Comparison of ENCODE assay signal across 19 mouse cellular contexts in the genomic region with DNA sequence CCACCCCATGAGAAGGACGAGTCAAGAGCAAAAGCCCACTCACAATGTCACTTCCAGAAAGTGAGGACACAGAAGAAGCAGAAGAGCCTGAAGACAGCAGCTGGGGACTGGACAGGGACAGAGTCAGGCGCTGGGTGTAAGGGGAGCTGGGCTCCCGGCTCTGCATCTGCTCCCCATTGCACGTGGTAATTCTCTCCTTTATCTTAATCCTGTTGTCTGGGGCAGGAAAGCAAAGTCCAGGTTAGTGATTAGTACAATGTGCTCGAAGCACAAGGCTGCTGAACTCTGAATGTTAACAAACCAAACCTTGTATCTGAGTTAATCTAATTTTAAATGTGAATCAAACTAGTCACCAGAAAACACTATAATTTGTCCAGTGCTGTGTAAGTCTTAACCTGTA. TPM values are rescaled to one million over a fixed set of nuclear protein-coding genes. Genes with fewer than 3 reads are reported as not detected.
A peak's percentile ranks its signal among the peaks of the same experiment; 100 is the strongest.
DNase-seq lines count a peak whose midpoint lies in the region; ATAC-seq and TF ChIP-seq lines count a peak whose summit lies in the region.
"Had no signal": no experiment of that assay in that cellular context is flagged by ENCODE, and none has a peak within 500 bp of the region (broad histone marks: within the 10 kb centered on the region; RNA-seq: fewer than 3 reads in every experiment).

No protein-coding gene starts in this region.

- no peaks in the 10 kb centered on the region for H3K9me3 ChIP-seq in liver, embryonic 13.5 days (replicated peaks)
- no peaks in the 10 kb centered on the region for H3K9me3 ChIP-seq in liver, embryonic 12.5 days (replicated peaks)
- no peaks in the 10 kb centered on the region for H3K9me3 ChIP-seq in intestine, postnatal 0 days (ENCODE audit: control insufficient read depth)
- H3K9me3 ChIP-seq: embryonic facial prominence, embryonic 10.5 days; forebrain, embryonic 13.5 days; heart, embryonic 15.5 days had no signal

- TF ChIP-seq CTCF in intestine, postnatal 0 days (IDR thresholded peaks at IDR 0.05; ENCODE audit: low read depth), result no peak

- no peaks in the 10 kb centered on the region for H3K27me3 ChIP-seq in liver, embryonic 13.5 days
- no peaks in the 10 kb centered on the region for H3K27me3 ChIP-seq in liver, embryonic 12.5 days (replicated peaks)
- no peaks in the 10 kb centered on the region for H3K27me3 ChIP-seq in intestine, postnatal 0 days (replicated peaks; ENCODE audit: control insufficient read depth, insufficient read depth, low read length)
- H3K27me3 ChIP-seq: forebrain, embryonic 13.5 days; heart, embryonic 15.5 days had no signal

- H3K36me3 ChIP-seq in liver, embryonic 13.5 days, result peaks cover 96% of the 10 kb centered on the region
- H3K36me3 ChIP-seq in liver, embryonic 12.5 days, result peaks cover 100% of the 10 kb centered on the region
- H3K36me3 ChIP-seq in intestine, postnatal 0 days (ENCODE audit: control insufficient read depth, insufficient read depth), result peaks cover 82% of the 10 kb centered on the region

- DNase-seq in kidney, adult 18-20 months, result peak; percentile 16
- DNase-seq in kidney, postnatal 4 days, result no peak
- DNase-seq in liver, embryonic 13.5 days, result no peak
- no peak for DNase-seq in cerebellum, postnatal 4 days (ENCODE audit: low spot score in 2 of 2)
- no peak for DNase-seq in left cerebral cortex, adult 8-10 months (ENCODE audit: low spot score in 2 of 2)
- DNase-seq: adrenal gland, postnatal 10 days; cerebellum, adult 11-12 months; cerebellum, adult 9-11 months; cerebellum, postnatal 36 days; forebrain, postnatal 0 days; gastrocnemius, postnatal 14 days; heart, adult 2 months; heart, postnatal 14 days had no signal

- peak overlapping the region; percentile 12; the same call in 1 of the 2 replicates for H3K4me2 ChIP-seq in liver, embryonic 13.5 days
- no peak overlapping the region for H3K4me2 ChIP-seq in liver, embryonic 12.5 days
- peak overlapping the region; percentile 25 for H3K4me2 ChIP-seq in intestine, postnatal 0 days (replicated peaks; ENCODE audit: low read depth)
- H3K4me2 ChIP-seq: forebrain, embryonic 13.5 days; heart, embryonic 11.5 days; heart, embryonic 15.5 days had no signal

- no peak overlapping the region; the same call in 1 of the 2 replicates for H3K27ac ChIP-seq in liver, embryonic 13.5 days
- H3K27ac ChIP-seq in liver, embryonic 12.5 days, result no peak overlapping the region
- no peak overlapping the region; the same call in 1 of the 2 replicates for H3K27ac ChIP-seq in intestine, postnatal 0 days (ENCODE audit: low read depth, low read length)
- H3K27ac ChIP-seq: embryonic facial prominence, embryonic 10.5 days; forebrain, embryonic 13.5 days; heart, adult 2 months; heart, embryonic 15.5 days had no signal

- no peak overlapping the region for H3K4me3 ChIP-seq in liver, embryonic 13.5 days (replicated peaks)
- H3K4me3 ChIP-seq in liver, embryonic 12.5 days, result no peak overlapping the region
- H3K4me3 ChIP-seq in intestine, postnatal 0 days (ENCODE audit: low read depth, low read length), result no peak overlapping the region
- H3K4me3 ChIP-seq: embryonic facial prominence, embryonic 10.5 days; forebrain, embryonic 13.5 days; heart, adult 2 months; heart, embryonic 15.5 days had no signal

- WGBS in liver, embryonic 13.5 days (ENCODE audit: insufficient replicate concordance), result 53% methylated on average over 5 of the region's 5 CpGs
- WGBS in liver, embryonic 12.5 days (ENCODE audit: insufficient replicate concordance), result 49% methylated on average over 5 of the region's 5 CpGs
- WGBS in intestine, postnatal 0 days, result 30% methylated on average over 5 of the region's 5 CpGs

- peaks cover 48% of the 10 kb centered on the region for H3K4me1 ChIP-seq in liver, embryonic 13.5 days (replicated peaks)
- peaks cover 35% of the 10 kb centered on the region for H3K4me1 ChIP-seq in liver, embryonic 12.5 days
- no peaks in the 10 kb centered on the region for H3K4me1 ChIP-seq in intestine, postnatal 0 days (replicated peaks; ENCODE audit: control insufficient read depth, insufficient read depth, low read length)
- H3K4me1 ChIP-seq: embryonic facial prominence, embryonic 10.5 days; forebrain, embryonic 13.5 days had no signal

- ATAC-seq in liver, embryonic 13.5 days (ENCODE audit: low read depth), result no peak
- ATAC-seq in liver, embryonic 12.5 days, result no peak
- ATAC-seq in intestine, postnatal 0 days, result peak; percentile 82
- ATAC-seq: forebrain, embryonic 13.5 days; forebrain, postnatal 0 days had no signal

- peak overlapping the region; percentile 1; the same call in 1 of the 2 replicates for H3K9ac ChIP-seq in liver, embryonic 13.5 days
- no peak overlapping the region for H3K9ac ChIP-seq in liver, embryonic 12.5 days
- no peak overlapping the region for H3K9ac ChIP-seq in intestine, postnatal 0 days (ENCODE audit: low read depth, low read length)
- H3K9ac ChIP-seq: forebrain, embryonic 13.5 days; forebrain, postnatal 0 days; heart, embryonic 15.5 days had no signal

RNA-seq across cellular contexts. Expression of a gene that starts 30.7 kb away (rescaled TPM):
- polyA plus RNA-seq in liver, embryonic 13.5 days (2015; fragmentation: Nextera tagmentation; extraction: Ambion mirVana), result 136 and 159 TPM in 2 replicates
- 184 and 189 TPM in 2 replicates for polyA plus RNA-seq in liver, embryonic 12.5 days (2016; fragmentation: Nextera tagmentation; extraction: Ambion mirVana)
- 35.0 and 38.8 TPM in 2 replicates for polyA plus RNA-seq in intestine, postnatal 0 days (2015; fragmentation: Nextera tagmentation; extraction: Ambion mirVana)
- 10 to 100 TPM; 73.7 to 94.6 (median 86.7) TPM for total RNA-seq in left cerebral cortex, adult 8-10 months (2022)

RNA-seq across cellular contexts. Expression of a gene that starts 31.6 kb away (rescaled TPM):
- 1.9 and 2.1 TPM in 2 replicates for polyA plus RNA-seq in liver, embryonic 13.5 days (2015; fragmentation: Nextera tagmentation; extraction: Ambion mirVana)
- polyA plus RNA-seq in liver, embryonic 12.5 days (2016; fragmentation: Nextera tagmentation; extraction: Ambion mirVana), result 2.9 and 3.0 TPM in 2 replicates
- polyA plus RNA-seq in intestine, postnatal 0 days (2015; fragmentation: Nextera tagmentation; extraction: Ambion mirVana), result 2.3 and 2.7 TPM in 2 replicates
- total RNA-seq in left cerebral cortex, adult 8-10 months (2022), result 10 to 100 TPM; 40.9 to 45.1 (median 44.2) TPM
